Mouse (Mus musculus) CD8-positive naive resting alpha-beta T cell, adult 2 months (primary cell): ENCODE data around the gene Zfp607a.
"Not testable (repeated sequence)": the region's sequence is repeated elsewhere in the genome, so short reads cannot be mapped to it uniquely, and the experiment has no call there.

Experiments used
- DNase-seq, 2 experiments: peaks; one replicate each; pipeline ENCODE4 v3.0.0; 2022; ENCODE audit warnings: low read depth in 2 of 2, low spot score in 2 of 2

Gene Zfp607a

GRCm38 (mm10) chr7:27857227-27857626, at the start of gene Zfp607a:
Gene Zfp607a (plus strand): TSS chr7:27857527.
- no peak for DNase-seq

GRCm38 (mm10) chr7:27818526-27819110, 38.7 kb upstream of the Zfp607a start:
- DNase-seq: no peak

DNA sequence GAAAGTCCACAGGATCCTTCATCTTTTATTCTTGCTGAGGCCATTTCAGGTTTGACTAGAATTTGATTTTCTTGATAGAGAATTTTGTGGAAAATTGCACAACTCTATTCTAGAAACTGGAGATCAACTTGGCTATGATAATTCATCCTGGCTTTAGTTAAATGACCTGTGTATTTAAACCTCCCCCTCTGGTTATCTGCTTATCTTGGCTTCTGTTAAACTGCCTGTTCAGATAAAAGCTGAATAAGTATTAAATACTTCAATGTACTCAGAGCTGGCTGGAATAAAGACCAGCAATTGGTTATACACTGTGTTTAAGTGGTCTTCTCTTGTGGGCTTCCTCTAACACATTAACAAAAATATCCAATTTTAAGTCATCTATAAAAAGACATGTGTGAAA, 34.7 kb upstream of the Zfp607a start:
- DNase-seq: no peak

DNA sequence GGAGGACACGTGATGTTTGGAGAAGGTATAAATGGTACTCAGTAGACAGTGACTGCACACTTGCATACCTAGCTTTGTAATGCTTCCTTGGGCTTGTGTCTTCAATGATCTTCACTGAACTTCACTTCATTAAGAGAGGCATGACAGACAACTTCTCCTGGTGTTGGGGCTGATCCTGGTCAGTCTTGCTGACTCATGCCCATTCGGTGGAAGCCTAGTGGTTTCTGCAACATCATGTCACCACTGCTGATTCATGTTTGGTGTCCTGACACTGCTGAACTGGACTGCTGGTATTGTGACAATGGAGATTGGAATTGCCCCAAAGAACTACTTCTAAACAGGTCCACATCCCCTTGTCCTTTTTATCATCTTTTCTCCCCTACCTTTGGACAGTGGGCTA, 23.2 kb upstream of the Zfp607a start:
- DNase-seq: no peak

DNA sequence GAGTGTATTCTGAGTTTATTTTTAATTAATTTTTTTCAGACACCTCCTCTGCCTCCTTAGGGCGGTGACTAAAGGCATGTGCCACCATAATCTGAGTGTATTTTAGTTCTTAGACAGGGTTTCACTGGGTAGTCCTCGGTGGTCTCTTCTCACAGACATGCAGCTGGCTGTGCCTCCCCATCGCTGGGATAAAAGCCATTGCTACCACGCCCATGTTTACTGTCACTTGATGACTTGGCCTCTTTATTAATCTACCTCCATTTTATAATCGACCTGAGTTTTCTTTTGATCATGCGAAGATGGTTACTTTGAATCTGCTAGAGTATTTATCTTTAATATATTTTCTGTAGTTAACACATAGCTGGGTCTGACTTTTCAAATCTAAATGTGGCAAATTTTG, 19.4 kb upstream of the Zfp607a start:
- DNase-seq: no peak

DNA sequence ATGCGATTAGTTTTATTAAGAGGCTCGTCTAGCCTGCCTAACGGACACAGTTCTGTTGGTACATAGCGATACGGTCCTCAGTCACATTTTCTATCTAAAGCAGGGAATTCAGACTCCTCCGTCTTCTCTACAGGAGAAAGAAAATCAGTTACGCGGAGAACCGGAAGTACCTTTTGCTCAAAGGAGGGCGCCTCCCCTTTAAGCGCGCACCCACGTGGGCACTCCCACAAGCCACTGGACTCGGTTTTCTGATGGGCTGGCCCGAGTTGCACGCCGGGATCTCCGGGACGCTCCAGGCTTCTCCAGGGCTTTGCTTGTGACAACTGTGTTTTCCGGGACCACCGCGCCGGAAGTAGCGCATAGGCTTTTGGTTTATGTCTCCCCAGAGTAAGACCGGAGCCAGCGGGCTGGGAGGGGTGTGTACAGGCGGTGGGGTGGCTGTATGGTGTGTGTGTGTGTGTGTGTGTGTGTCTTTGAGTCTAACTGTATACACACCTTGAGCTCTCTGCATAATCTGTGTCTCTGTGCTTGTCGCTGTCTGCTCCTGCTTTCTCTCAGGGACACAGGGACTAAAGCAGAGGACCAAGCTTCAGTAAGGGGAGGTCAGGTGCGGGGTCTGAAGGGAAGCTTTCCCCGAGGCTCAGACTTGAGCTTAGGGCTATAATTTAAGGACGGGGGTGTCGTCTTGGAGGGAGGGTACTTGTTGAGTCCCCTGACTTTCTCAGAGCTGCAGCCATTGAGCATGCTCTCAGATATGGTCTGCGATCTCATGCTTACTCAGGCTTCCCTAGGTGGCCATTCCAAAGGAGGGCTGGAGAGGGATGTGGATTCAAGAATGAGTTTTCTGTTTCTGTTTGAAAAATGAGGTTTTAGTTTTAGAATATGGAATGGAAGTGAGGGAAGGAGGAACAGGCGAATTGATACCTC, 18.7 kb upstream of the Zfp607a start, which contains the start of gene Zfp59:
Gene Zfp59 (plus strand): TSS at position 285 of the 927 bp plus-strand sequence.
- DNase-seq: peak; percentile 75 to 80

DNA sequence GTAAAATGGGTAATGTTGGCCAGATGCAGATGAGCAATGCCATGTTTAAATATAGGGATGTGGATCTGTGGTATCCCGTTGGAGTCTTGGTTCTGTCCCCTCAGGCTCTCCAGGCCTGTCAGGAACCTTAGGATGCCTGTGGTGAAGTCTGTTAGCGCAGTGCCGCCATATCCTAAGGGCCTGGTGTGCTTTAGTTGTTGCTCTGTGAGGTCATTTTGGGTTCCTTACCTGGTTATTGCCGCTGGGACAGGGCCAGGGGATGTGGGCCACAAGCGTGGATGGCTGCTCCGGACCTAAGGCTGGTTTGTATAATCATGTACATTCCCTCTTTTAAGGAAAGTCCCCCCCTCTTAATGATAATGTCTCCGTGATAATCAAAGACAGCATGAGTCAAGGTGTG, 17.7 kb upstream of the Zfp607a start:
- no peak for DNase-seq

- DNase-seq: no peak
These were observed 17.2 kb upstream of the Zfp607a start for GRCm38 (mm10) chr7:27840104-27840503.

DNA sequence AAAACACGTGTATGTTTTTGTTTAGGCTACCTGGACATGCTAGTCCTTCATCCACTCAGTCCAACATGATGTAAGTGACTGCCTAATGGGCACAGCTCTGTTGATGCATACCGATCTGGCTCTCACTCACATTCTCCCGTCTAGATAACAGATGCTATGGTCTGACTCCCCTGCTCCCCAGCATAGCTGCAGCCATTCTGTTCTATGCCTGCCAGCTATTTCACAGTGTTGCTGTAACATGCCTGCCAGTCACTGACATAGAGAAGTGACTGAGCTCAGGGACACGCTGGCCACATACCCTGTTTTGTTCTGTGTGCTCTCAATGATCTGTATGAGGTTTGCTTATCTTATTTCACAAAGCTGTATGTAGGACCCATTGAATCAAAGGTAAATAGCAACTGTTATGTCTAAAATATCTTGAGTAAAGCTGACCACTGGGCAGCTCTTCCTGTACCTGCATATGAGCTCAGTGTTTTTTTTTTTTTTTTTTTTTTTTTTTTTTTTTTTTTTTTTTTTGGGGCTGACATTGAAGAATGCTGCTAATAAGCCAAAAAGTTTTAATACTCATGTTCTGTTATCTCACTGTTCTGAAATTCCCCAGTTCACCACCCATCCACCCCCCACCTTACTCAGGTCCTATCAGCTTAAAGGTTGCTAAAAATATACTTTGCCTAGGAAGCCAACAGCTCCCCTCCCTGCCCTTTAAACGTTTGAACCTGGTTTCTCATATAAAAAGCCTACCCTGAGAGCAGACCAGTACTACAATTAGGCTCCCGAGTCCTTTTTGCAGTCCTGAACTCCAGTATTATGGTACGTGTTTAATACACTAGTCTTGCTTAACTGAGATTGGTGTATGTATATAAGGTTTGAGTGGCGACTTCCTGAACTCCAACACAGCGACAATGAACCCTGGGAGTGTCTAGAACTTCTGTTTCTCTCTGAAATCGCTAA, 2.2 kb downstream of the Zfp607a start:
- no peak for DNase-seq

- peak; percentile 75 to 81 for DNase-seq
These were observed 3.3 kb downstream of the Zfp607a start for GRCm38 (mm10) chr7:27860396-27861235.

DNA sequence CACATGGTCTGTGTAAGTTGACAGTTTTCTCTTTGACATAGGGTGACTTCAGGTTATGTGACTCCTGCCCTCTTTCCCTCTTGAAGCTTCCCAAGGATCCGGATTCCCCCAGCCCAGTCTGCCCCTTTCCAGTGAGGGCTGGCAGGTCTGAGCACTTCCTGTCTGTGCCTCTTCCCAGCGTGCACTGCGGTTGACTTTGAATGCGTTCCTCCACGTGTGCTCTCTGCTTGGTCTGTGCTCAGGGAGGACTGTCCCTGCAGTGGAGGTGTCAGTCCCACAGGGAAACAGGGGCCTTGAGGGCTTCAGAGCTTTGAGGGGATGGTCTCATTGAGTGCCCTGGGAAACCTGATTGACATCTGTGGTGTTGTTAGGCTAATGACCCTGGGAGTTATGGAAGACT, 5.3 kb downstream of the Zfp607a start:
- DNase-seq: not testable (repeated sequence)

- DNase-seq: no peak
These were observed 24.4 kb downstream of the Zfp607a start for GRCm38 (mm10) chr7:27881721-27882120.

DNA sequence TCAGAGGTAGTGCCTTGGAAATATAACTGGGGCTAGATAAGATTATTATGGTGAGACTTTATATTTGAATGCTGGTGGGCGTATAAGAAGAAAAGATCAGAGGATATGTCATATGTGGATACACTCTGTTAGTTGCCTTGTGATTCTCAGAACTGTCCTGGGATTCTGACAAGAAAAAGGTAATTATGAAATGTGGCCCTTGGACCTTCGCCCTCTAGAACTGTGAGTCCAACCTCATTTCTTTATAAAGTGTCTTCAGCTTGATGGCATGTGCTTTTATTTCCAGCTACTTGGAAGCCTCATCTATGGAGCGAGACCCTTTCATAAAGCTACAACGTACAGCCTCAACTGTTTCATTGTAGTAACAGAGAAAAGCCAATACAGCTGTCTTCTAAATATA, 43.3 kb downstream of the Zfp607a start:
- no peak for DNase-seq

GRCm38 (mm10) chr7:27905061-27905848, 47.9 kb downstream of the Zfp607a start:
- no peak for DNase-seq

- DNase-seq: not testable (repeated sequence)
These were observed 53.6 kb downstream of the Zfp607a start for GRCm38 (mm10) chr7:27910952-27911351.

- DNase-seq: not testable (repeated sequence)
These were observed 69.7 kb downstream of the Zfp607a start for GRCm38 (mm10) chr7:27927041-27927440.

DNA sequence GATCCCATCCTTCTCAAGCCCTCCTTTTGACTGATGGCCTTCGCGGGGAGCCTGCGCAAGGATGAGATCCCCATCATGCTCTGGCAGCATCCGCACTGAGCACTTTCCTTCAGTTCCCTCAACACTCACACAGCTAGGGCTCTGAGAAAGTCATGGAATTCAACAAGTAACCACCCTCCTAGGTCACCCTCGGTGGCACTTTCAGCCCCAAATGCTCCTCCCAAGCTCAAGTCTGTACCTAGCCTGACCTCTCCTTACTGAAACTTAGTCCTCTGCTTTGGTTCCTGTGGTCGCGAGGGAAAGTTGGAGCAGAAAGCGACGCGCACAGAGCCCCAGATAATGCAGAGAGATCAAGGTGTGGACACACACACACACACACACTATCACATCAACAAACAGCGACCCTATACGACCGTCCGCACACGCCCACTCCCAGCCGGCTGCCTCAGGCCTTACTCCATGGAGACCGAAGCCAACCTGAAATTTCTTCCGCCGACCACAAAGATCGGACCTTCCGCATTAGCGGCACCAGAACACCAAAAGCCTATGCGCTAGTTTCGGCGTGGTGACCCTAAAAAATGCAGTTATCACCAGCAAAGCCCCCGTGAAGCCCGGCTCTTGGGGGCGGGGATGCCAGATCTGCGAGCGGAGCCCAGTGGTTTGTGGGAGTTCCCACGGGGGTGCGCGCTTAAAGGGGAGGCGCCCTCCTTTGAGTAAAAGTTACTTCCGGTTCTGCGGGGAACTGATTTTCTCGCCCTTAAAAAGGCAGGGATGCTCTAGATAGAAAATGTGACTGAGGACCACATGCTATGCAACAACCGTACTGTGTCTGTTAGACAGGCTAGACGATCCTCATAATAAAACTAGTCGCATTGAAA, 71.7 kb downstream of the Zfp607a start, which contains the start of gene Zfp974:
Gene Zfp974 (minus strand): TSS at position 643 of the 878 bp plus-strand sequence.
- DNase-seq: peak; percentile 40 to 57
